Mouse (Mus musculus): ENCODE measurements around the gene Epha2. TPM values are rescaled to one million over a fixed set of nuclear protein-coding genes. Genes with fewer than 3 reads are reported as not detected.

Gene Epha2
- total RNA-seq (2021) = 1 to 10 TPM; 2.9 to 3.7 TPM
- long read RNA-seq, experiment 1, partial matches to known transcripts = 2 of 3 reads
- long read RNA-seq, experiment 1, other reads (novel, unspliced or antisense) = 1 of 3 reads
- long read RNA-seq, experiment 2, partial matches to known transcripts = 0 of 2 reads
- long read RNA-seq, experiment 2, other reads (novel, unspliced or antisense) = 2 of 2 reads

- intact Hi-C loops (cut with DNase I; ENCODE audit: low total_unique reads) = no loop called here
These were observed at the start of gene Epha2 for GRCm38 (mm10) chr4:141301116-141301553. TSS of gene Epha2 (plus strand) at chr4:141301240.

DNA sequence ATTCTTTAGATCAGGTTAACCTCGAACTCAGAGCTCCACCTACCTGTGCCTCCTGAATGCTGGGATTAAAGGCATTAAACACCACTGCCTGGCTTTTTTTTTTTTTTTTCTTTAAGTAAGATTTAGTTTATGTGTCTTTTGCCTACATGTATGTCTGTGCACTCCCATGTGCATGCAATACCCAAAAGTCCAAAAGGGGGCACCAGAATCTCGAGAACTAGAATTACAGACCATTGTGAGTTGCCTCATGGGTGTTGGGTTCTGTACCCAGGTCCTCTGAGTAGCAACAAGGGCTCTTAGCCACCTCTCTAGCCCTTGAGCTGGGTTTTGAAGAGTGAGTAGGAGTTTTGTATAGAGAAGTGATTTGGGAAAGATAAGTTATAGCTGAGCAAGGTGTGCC lies 48.4 kb upstream of the Epha2 start:
- no peak for DNase-seq
- intact Hi-C loops (cut with DNase I; ENCODE audit: low total_unique reads) = no loop called here

More at GRCm38 (mm10) chr4:141301116-141301553, at the start of gene Epha2:
- peak; percentile 81 for DNase-seq

GRCm38 (mm10) chr4:141254234-141254633 lies 46.8 kb upstream of the Epha2 start:
- peak; percentile 67 for DNase-seq
- intact Hi-C loops (cut with DNase I; ENCODE audit: low total_unique reads) = no loop called here

DNA sequence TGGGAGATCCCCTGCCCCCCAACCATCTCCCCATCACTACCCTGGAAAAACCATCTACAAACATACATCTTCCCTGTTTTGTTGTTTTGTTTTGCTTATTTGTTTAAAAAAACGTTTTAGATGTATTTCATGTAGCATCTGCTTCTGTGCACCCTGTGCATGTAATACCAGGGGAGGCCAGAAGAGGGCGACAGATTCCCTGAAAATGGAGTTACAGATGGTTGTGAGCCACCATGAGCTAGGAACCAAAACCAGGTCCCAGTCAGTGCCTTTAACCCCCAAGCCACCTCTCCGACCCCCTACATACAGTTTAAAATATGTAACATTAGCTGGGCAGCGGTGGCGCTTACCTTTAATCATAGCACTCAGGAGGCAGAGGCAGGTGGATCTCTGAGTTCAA lies 43.6 kb upstream of the Epha2 start:
- intact Hi-C loops (cut with DNase I; ENCODE audit: low total_unique reads) = no loop called here
- DNase-seq = no peak

DNA sequence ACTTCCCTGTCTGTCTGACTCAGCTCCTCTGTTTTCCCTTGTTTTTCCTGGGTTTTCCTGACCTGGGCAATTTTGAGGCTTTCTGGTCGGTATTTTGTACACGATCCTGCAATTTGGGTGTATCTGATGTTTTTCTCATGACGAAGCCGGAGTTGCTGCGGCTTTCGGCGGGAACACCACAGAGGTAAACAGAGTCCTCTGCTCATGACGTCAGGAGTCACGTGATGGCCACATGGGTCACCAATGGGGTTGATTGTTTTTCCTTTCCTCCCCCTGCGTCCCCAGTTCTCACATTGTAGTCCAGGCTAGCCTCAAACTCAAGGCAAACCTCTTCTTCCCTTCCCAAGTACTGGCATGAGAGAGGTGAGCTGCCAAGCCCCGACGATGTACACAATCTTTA lies 41.6 kb upstream of the Epha2 start:
- DNase-seq = no peak
- intact Hi-C loops (cut with DNase I; ENCODE audit: low total_unique reads) = no loop called here

- DNase-seq = no peak
- intact Hi-C loops (cut with DNase I; ENCODE audit: low total_unique reads) = loop anchor here (10.0 kb wide), 1 partner anchor 115 kb away; the partner anchor contains the start of gene Fbxo42
These were observed 40.9 kb upstream of the Epha2 start for GRCm38 (mm10) chr4:141260007-141260723.

DNA sequence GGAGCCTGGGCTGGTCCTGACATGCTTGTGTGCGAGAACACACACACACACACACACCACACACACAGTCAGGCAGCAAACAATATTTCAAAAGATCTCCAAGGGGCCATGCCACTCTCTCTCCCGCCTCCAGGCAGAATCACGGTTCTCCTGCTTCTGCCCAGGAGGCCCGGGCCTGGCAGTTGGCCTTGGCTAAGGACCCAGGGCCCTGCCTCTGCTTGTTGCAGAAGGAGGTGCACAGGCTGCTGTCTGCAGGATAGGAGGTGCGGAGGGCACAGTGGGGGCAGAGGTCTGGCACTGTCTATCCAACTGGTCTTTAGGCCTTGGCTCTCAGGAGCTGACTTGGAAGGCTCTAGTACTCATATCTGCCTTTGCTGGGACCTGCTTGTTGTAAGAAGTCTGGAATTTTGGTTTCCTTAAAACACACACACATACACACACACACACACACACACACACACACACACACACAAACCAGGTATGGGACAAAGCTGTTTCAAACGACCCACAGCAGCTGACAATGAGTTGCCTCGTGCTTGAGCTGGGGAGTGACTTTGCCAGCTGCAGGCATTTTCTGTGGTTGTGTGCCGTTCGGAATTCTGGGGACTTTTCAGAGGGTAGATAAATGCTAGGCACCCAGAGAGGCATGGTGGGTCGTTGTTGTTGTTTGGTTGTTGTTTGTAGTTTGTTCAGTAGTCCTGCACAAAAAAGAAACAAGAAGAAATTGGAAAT lies 38.0 kb upstream of the Epha2 start:
- no peak for DNase-seq
- intact Hi-C loops (cut with DNase I; ENCODE audit: low total_unique reads) = loop anchor here (10.0 kb wide), 1 partner anchor 118 kb away; the partner anchor contains the start of gene Fbxo42

DNA sequence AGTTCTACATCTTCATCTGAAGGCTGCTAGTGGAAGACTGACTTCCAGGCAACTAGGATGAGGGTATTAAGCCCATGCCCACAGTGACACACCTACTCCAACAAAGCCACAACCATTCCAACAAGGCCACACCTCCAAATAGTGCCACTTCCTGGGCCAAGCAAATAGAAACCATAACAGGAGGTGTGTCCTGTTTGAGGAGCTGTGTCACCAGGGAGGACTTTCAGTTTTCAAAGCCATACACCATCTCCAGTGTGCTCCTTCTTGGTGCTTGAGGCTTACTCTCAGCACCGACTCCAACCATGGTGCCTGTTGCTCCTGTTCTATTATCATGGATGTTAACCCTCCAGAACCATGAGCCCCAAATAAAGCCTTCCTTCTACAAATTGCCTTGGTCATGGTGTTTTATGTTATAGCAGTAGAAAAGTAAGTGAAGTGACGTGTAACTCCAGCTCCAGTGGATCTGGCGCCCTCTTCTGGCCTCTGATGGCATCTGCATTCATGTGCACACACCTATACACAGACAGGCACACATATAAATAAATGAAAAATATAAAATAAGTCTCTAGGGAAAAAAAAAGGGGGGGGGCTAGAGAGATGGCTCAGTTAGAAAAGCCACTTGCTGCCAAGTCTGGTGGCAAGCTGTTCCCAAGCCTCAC lies 34.9 kb upstream of the Epha2 start:
- intact Hi-C loops (cut with DNase I; ENCODE audit: low total_unique reads) = loop anchor here (10.0 kb wide), 1 partner anchor 121 kb away; the partner anchor contains the start of gene Fbxo42
- no peak for DNase-seq

GRCm38 (mm10) chr4:141267250-141267649 lies 33.8 kb upstream of the Epha2 start:
- intact Hi-C loops (cut with DNase I; ENCODE audit: low total_unique reads) = loop anchor here (10.0 kb wide), 1 partner anchor 122 kb away; the partner anchor contains the start of gene Fbxo42
- DNase-seq = no peak

DNA sequence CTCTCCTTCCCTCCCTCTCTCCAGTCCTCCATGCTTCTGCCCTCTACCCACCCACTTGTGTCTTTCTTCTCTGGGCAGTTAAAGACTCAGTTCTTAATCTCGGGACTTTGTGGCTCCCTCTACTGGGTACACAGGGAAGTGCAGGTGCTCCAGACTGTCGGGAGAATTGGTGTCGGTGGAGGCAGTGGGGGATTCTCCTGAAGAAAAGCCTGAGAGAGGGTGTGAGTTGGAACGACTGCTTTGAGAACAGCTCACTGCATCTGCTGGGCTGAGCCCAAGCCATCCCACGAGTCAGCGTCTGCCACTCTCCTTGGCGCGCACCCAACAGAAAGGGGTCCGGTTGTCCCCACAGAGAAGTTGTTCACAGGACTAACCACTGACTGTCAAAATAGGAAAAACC lies 33.2 kb upstream of the Epha2 start:
- intact Hi-C loops (cut with DNase I; ENCODE audit: low total_unique reads) = loop anchor here (10.0 kb wide), 1 partner anchor 123 kb away; the partner anchor contains the start of gene Fbxo42
- no peak for DNase-seq

DNA sequence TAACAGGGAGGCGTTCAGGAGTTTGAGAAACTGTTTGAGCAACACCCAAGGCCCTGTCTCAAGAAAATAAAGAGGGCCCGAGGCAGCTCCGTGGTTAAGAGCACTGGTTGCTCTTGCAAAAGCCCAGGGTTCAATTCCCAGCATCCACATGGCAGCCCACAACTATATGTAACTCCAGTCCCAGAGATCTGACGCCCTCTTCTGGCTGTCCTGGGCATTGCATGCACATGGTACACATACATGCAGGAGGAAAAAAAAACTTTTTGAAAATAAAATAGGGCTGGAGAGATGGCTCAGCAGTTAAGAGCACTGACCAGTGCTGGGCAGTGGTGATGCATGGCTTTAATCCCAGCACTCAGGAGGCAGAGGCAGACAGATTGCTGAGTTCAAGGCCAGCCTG lies 32.7 kb upstream of the Epha2 start:
- DNase-seq = no peak
- intact Hi-C loops (cut with DNase I; ENCODE audit: low total_unique reads) = loop anchor here (10.0 kb wide), 1 partner anchor 124 kb away; the partner anchor contains the start of gene Fbxo42

GRCm38 (mm10) chr4:141269080-141269479 lies 32.0 kb upstream of the Epha2 start:
- intact Hi-C loops (cut with DNase I; ENCODE audit: low total_unique reads) = loop anchor here (10.0 kb wide), 1 partner anchor 124 kb away; the partner anchor contains the start of gene Fbxo42
- no peak for DNase-seq

DNA sequence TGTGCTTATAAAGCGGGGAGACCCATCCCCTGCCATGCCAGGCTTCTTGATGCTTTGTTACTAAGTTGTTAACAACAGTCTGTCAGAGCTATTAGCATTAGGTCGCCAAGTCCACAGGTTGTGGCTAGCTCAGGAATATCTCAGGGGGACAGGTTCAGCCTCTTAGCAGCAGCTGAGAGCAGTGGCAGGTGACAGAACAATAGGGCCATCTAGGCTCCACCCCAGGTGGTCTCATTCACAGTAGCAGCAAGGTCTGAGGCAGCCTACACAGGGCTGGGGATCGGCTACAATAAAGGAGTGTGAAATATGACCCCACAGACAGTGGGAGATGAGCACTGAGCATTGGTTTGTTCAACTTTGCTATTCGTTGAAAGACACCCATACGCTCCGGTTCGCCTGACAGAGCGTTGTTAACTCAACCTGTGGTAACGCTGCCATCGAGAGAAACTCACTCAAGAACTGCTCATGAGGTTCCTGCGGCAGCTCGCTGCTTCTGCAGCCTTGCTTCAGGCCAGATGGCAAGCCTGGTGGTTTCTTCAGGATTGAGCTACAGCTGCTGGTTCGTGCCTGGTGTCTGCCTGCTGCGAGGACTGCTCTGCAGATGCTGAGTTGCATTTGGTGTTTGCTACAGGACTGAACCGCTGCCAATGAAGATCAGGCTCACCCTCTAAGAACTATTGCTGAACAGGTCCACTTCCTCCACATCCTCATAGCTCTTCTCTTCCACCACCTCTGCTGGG lies 30.7 kb upstream of the Epha2 start:
- no peak for DNase-seq
- intact Hi-C loops (cut with DNase I; ENCODE audit: low total_unique reads) = no loop called here

GRCm38 (mm10) chr4:141271228-141271627 lies 29.8 kb upstream of the Epha2 start:
- DNase-seq = no peak
- intact Hi-C loops (cut with DNase I; ENCODE audit: low total_unique reads) = no loop called here

GRCm38 (mm10) chr4:141271721-141272120 lies 29.3 kb upstream of the Epha2 start:
- DNase-seq = no peak
- intact Hi-C loops (cut with DNase I; ENCODE audit: low total_unique reads) = loop anchor here (2.0 kb wide), 1 partner anchor 93 kb away; no protein-coding TSS in a partner anchor

GRCm38 (mm10) chr4:141272878-141273277 lies 28.2 kb upstream of the Epha2 start:
- DNase-seq = no peak
- intact Hi-C loops (cut with DNase I; ENCODE audit: low total_unique reads) = loop anchor here (2.0 kb wide), 1 partner anchor 92 kb away; no protein-coding TSS in a partner anchor

- intact Hi-C loops (cut with DNase I; ENCODE audit: low total_unique reads) = loop anchor here (2.0 kb wide), 1 partner anchor 92 kb away; no protein-coding TSS in a partner anchor
- peak; percentile 88 for DNase-seq
These were observed 27.7 kb upstream of the Epha2 start for GRCm38 (mm10) chr4:141273296-141273695.

GRCm38 (mm10) chr4:141274485-141275341 lies 26.3 kb upstream of the Epha2 start:
- DNase-seq = no peak
- intact Hi-C loops (cut with DNase I; ENCODE audit: low total_unique reads) = no loop called here

Data from gastrocnemius, postnatal 14 days (tissue).